Mouse (Mus musculus) liver, adult 2 months (tissue): ENCODE data around the gene Tbc1d25.

Source experiments
- CTCF ChIP-seq: fragments of 200-500 bp; IDR thresholded peaks from 2 replicates; pipeline ENCODE4 v1.5.1; 2011; ENCODE audit warnings: low read depth, low read length, control low read depth
- POLR2A ChIP-seq: fragments of 200-500 bp; IDR thresholded peaks from 2 replicates; pipeline ENCODE4 v1.6.1; 2011; ENCODE audit warnings: low read length, control low read depth; ENCODE audit not compliant: insufficient read depth; ENCODE audit errors: extremely low read depth

DNA sequence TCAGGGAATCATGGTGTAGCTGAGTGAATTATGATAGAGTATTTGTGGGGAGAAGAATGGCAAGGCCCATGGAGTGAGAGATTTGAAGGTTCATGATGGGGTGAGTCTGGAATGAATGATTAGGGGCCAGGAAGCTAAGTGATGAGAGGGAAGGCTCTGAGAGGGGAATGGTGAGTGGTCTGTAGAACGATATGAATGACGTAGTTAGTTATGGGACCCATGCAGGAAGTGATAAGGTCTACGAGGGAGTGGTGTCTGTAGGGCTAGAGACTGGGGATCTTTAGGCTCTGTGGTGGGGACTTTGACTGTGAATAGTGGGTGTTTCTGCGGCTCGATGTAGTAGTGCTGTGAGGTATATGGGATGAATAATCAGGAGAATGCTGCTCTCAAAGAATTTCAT, 3.7 kb upstream of the Tbc1d25 start:
- TF ChIP-seq CTCF (no peak), POLR2A (no peak)
